Mouse (Mus musculus) ES-Bruce4 (cell line): ENCODE measurements around the gene Eral1.

Experiments used
- CTCF ChIP-seq: IDR thresholded peaks from one replicate; pipeline ENCODE4 v1.8.1; 2011; ENCODE audit warnings: low read depth, low read length
- EP300 ChIP-seq: IDR thresholded peaks from 2 replicates; pipeline ENCODE4 v1.6.1; 2011; ENCODE audit warnings: low read depth, low read length; ENCODE audit not compliant: insufficient read depth
- POLR2A ChIP-seq: IDR thresholded peaks from one replicate; pipeline ENCODE4 v1.8.1; 2011; ENCODE audit warnings: low read length; ENCODE audit not compliant: insufficient read depth

DNA sequence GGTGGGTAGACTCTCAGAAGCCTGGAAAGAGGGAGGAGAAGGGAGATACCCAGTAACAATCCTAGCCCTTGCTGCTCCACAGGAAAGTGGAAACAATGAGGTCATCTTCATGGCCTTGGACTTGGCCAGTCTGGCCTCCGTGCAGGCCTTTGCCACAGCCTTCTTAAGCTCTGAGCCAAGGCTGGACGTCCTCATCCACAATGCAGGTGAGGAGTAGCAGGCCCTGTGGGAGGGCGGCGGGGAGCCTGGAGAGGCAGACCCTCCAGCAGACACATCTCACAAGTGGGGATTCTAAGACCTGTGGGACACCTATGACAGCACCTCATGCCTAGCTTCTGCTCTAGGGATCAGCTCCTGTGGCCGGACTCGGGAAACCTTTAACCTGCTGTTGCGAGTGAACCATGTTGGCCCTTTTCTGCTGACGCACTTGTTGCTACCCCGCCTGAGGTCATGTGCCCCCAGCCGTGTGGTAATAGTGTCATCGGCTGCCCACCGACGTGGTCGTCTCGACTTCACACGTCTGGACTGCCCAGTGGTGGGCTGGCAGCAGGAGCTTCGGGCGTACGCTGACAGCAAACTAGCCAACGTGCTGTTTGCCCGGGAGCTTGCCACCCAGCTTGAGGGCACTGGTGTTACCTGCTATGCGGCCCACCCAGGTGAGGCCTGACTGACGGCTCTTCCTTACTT lies 46.1 kb downstream of the Eral1 start:
- TF ChIP-seq POLR2A (no peak), CTCF (no peak), EP300 (no peak)
